Mouse (Mus musculus) MEL (cell line): ENCODE measurements around the gene 4933414I15Rik. TPM values are rescaled to one million over a fixed set of nuclear protein-coding genes. Genes with fewer than 3 reads are reported as not detected.
A peak's percentile ranks its signal among the peaks of the same experiment; 100 is the strongest.

Experiments
- DNase-seq: peaks from one replicate; pipeline ENCODE4 v3.0.0; 2011; ENCODE audit warnings: low read depth, low spot score
- H3K27ac ChIP-seq: 2 replicates; pipeline ENCODE4 v1.5.1; 2012; ENCODE audit warnings: low read depth, mild to moderate bottlenecking, control low read depth, low read length, moderate library complexity; ENCODE audit not compliant: control insufficient read depth
- H3K27me3 ChIP-seq, 2 experiments: fragments of 150-350 bp in 1 of 2; sonication (generic) in 1 of 2; 2 replicates each; pipeline ENCODE4 v1.6.1; 2012; ENCODE audit warnings: low read length in 2 of 2, mild to moderate bottlenecking in 2 of 2, improper control_type of control experiment in 1 of 2, moderate library complexity in 1 of 2; ENCODE audit not compliant: insufficient read depth in 2 of 2, control insufficient read depth in 1 of 2
- H3K36me3 ChIP-seq, 2 experiments: 2 replicates each; pipeline ENCODE4 v1.6.1; 2012 to 2014; ENCODE audit warnings: low read length in 2 of 2, improper control_type of control experiment in 1 of 2, inconsistent platforms in 1 of 2, mild to moderate bottlenecking in 1 of 2; ENCODE audit not compliant: insufficient read depth in 2 of 2, control insufficient read depth in 1 of 2
- H3K4me1 ChIP-seq, 2 experiments: fragments of 150-350 bp in 1 of 2; sonication (generic) in 1 of 2; 2 replicates each; pipeline ENCODE4 v1.6.1; 2012; ENCODE audit warnings: low read length in 2 of 2, improper control_type of control experiment in 1 of 2, mild to moderate bottlenecking in 1 of 2; ENCODE audit not compliant: insufficient read depth in 2 of 2, control insufficient read depth in 1 of 2
- H3K4me3 ChIP-seq, 2 experiments: fragments of 150-350 bp in 1 of 2; sonication (generic) in 1 of 2; 2 replicates each; pipeline ENCODE4 v1.5.1; 2012; ENCODE audit warnings: low read depth in 2 of 2, low read length in 2 of 2, mild to moderate bottlenecking in 2 of 2, moderate library complexity in 2 of 2, control low read depth in 1 of 2, improper control_type of control experiment in 1 of 2; ENCODE audit not compliant: control insufficient read depth in 1 of 2, insufficient read depth in 1 of 2
- H3K79me2 ChIP-seq: 2 replicates; pipeline ENCODE4 v1.6.1; 2012; ENCODE audit warnings: mild to moderate bottlenecking, low read length, moderate library complexity; ENCODE audit not compliant: control insufficient read depth, poor library complexity, insufficient read depth
- H3K9ac ChIP-seq: 2 replicates; pipeline ENCODE4 v1.6.1; 2012; ENCODE audit warnings: low read depth, mild to moderate bottlenecking, control low read depth, low read length, moderate library complexity; ENCODE audit not compliant: control insufficient read depth, poor library complexity, severe bottlenecking
- H3K9me3 ChIP-seq: fragments of 150-350 bp; sonication (generic); replicated peaks from 2 replicates; pipeline ENCODE4 v1.6.1; 2012; ENCODE audit warnings: mild to moderate bottlenecking, low read length, improper control_type of control experiment, moderate library complexity; ENCODE audit not compliant: insufficient read depth
- CHD2 ChIP-seq: IDR thresholded peaks from 2 replicates; pipeline ENCODE4 v1.6.1; 2011; ENCODE audit warnings: low read length, improper control_type of control experiment
- CTCF ChIP-seq, 3 experiments: IDR thresholded peaks in 2 of 3; conservative IDR thresholded peaks in 1 of 3; 2 replicates each; pipeline ENCODE4 v1.5.1; 2011 to 2012; ENCODE audit warnings: low read length in 3 of 3, low read depth in 2 of 3, mild to moderate bottlenecking in 2 of 3, improper control_type of control experiment in 1 of 3, inconsistent platforms in 1 of 3, mixed read lengths in 1 of 3, moderate library complexity in 1 of 3; ENCODE audit not compliant: control insufficient read depth in 1 of 3, insufficient read depth in 1 of 3, poor library complexity in 1 of 3, severe bottlenecking in 1 of 3
- GATA1 ChIP-seq: IDR thresholded peaks from 2 replicates; pipeline ENCODE4 v1.6.1; 2011; ENCODE audit warnings: low read depth, low read length, improper control_type of control experiment
- KAT2A ChIP-seq: conservative IDR thresholded peaks from 2 replicates; pipeline ENCODE4 v1.6.1; 2012; ENCODE audit warnings: low read depth, low read length, improper control_type of control experiment, inconsistent platforms
- MAFK ChIP-seq: IDR thresholded peaks from 2 replicates; pipeline ENCODE4 v1.6.1; 2011; ENCODE audit warnings: low read depth, mild to moderate bottlenecking, low read length, improper control_type of control experiment, borderline replicate concordance
- MXI1 ChIP-seq: IDR thresholded peaks from 2 replicates; pipeline ENCODE4 v1.6.1; 2011; ENCODE audit warnings: mild to moderate bottlenecking, low read depth, low read length, improper control_type of control experiment
- MYC ChIP-seq: IDR thresholded peaks from 2 replicates; pipeline ENCODE4 v1.6.1; 2011; ENCODE audit warnings: low read depth, mild to moderate bottlenecking, low read length, improper control_type of control experiment, moderate library complexity
- NRF1 ChIP-seq: IDR thresholded peaks from 2 replicates; pipeline ENCODE4 v1.6.1; 2014; ENCODE audit warnings: low read depth, mild to moderate bottlenecking, inconsistent platforms, low read length, improper control_type of control experiment, moderate library complexity; ENCODE audit not compliant: poor library complexity, insufficient read depth, severe bottlenecking
- POLR2A ChIP-seq, 2 experiments: IDR thresholded peaks; 2 replicates each; pipeline ENCODE4 v1.6.1; 2011 to 2012; ENCODE audit warnings: low read length in 2 of 2, mild to moderate bottlenecking in 2 of 2, control low read depth in 1 of 2, improper control_type of control experiment in 1 of 2, low read depth in 1 of 2, moderate library complexity in 1 of 2; ENCODE audit not compliant: control insufficient read depth in 1 of 2, insufficient read depth in 1 of 2, poor library complexity in 1 of 2
- POLR2AphosphoS2 ChIP-seq: IDR thresholded peaks from 2 replicates; pipeline ENCODE4 v1.6.1; 2011; ENCODE audit warnings: low read length, improper control_type of control experiment
- POLR2AphosphoS5 ChIP-seq: IDR thresholded peaks from 2 replicates; pipeline ENCODE4 v1.6.1; 2012; ENCODE audit warnings: low read depth, borderline replicate concordance, mild to moderate bottlenecking, inconsistent platforms, low read length, moderate library complexity, mixed read lengths
- RAD21 ChIP-seq: IDR thresholded peaks from 2 replicates; pipeline ENCODE4 v1.6.1; 2011; ENCODE audit warnings: mild to moderate bottlenecking, low read depth, low read length, improper control_type of control experiment
- RCOR1 ChIP-seq: IDR thresholded peaks from 2 replicates; pipeline ENCODE4 v1.6.1; 2012; ENCODE audit warnings: low read depth, mild to moderate bottlenecking, inconsistent platforms, low read length, improper control_type of control experiment
- SMC3 ChIP-seq: IDR thresholded peaks from 2 replicates; pipeline ENCODE4 v1.6.1; 2011; ENCODE audit warnings: low read depth, low read length, improper control_type of control experiment
- TBP ChIP-seq: IDR thresholded peaks from 2 replicates; pipeline ENCODE4 v1.8.0; 2011; ENCODE audit warnings: low read depth, low read length, improper control_type of control experiment
- USF1 ChIP-seq: IDR thresholded peaks from 2 replicates; pipeline ENCODE4 v1.6.1; 2014; ENCODE audit warnings: low read depth, mild to moderate bottlenecking, inconsistent platforms, low read length, improper control_type of control experiment, moderate library complexity
- ZC3H11A ChIP-seq: IDR thresholded peaks from 2 replicates; pipeline ENCODE4 v1.6.1; 2012; ENCODE audit warnings: low read depth, mild to moderate bottlenecking, inconsistent platforms, low read length, improper control_type of control experiment
- ZKSCAN1 ChIP-seq: IDR thresholded peaks from 2 replicates; pipeline ENCODE4 v1.6.1; 2012; ENCODE audit warnings: low read depth, mild to moderate bottlenecking, inconsistent platforms, low read length, improper control_type of control experiment, moderate library complexity
- ZMIZ1 ChIP-seq: IDR thresholded peaks from 2 replicates; pipeline ENCODE4 v1.6.1; 2012; ENCODE audit warnings: low read depth, mild to moderate bottlenecking, inconsistent platforms, low read length, improper control_type of control experiment, moderate library complexity
- polyA plus RNA-seq, 2 experiments: library from polyadenylated mRNA; stranded (reverse) in 1 of 2; unstranded in 1 of 2; fragments of >175 nt in 1 of 2; fragments of >200 nt in 1 of 2; gene quantifications; 2 replicates each; pipeline versions ENCODE4 v1.2.1 to v1.2.4; 2012; ENCODE audit warnings: low replicate concordance in 2 of 2, low read depth in 1 of 2; ENCODE audit not compliant: insufficient read length in 2 of 2, insufficient read depth in 1 of 2, missing spikeins in 1 of 2
- total RNA-seq: library from RNA; depleted of rRNA; stranded (reverse); fragments of 300-350 nt; gene quantifications from 2 replicates; pipeline ENCODE4 v1.2.3, GENCODE M21; 2012

Gene 4933414I15Rik
- total and polyA plus RNA-seq, 3 experiments = not detected

GRCm38 (mm10) chr11:50939621-50940366, 3.8 kb downstream of the 4933414I15Rik start:
- Histone ChIP-seq H3K27me3 (no peaks in the 10 kb centered on the region), H3K4me1 (no peaks in the 10 kb centered on the region), H3K9ac (no peak overlapping the region), H3K4me3 (no peak overlapping the region), H3K27ac (no peak overlapping the region), H3K36me3 (no peaks in the 10 kb centered on the region), H3K9me3 (no peaks in the 10 kb centered on the region), H3K79me2 (no peaks in the 10 kb centered on the region)
- TF ChIP-seq MXI1 (no peak), ZC3H11A (peak; percentile 72), CTCF (IDR thresholded peaks at IDR 0.05 in 2 of 3, conservative IDR thresholded peaks at IDR 0.05 in 1 of 3; ENCODE audit: control insufficient read depth in 1 of 3, insufficient read depth in 1 of 3, low read depth in 2 of 3, low read length in 3 of 3, poor library complexity in 1 of 3, severe bottlenecking in 1 of 3) (peak; percentile 77 to 97 (median 84)), SMC3 (peak; percentile 82), RAD21 (peak; percentile 85), POLR2AphosphoS5 (no peak)
- peak; percentile 67 for DNase-seq

- H3K9me3 ChIP-seq = no peaks in the 10 kb centered on the region
- H3K79me2 ChIP-seq = no peaks in the 10 kb centered on the region
- H3K27me3 ChIP-seq = no peaks in the 10 kb centered on the region
- H3K4me1 ChIP-seq = no peaks in the 10 kb centered on the region
- no peak overlapping the region for H3K9ac ChIP-seq
- no peak overlapping the region for H3K4me3 ChIP-seq
- no peak for DNase-seq
- no peak overlapping the region for H3K27ac ChIP-seq
- TF ChIP-seq MYC (no peak), CHD2 (no peak), ZC3H11A (no peak), TBP (no peak), ZMIZ1 (no peak)
- H3K36me3 ChIP-seq = no peaks in the 10 kb centered on the region
Measured at GRCm38 (mm10) chr11:50938435-50938834, 5.1 kb downstream of the 4933414I15Rik start.

- H3K9ac ChIP-seq = no peak overlapping the region
- no peaks in the 10 kb centered on the region for H3K79me2 ChIP-seq
- no peak overlapping the region for H3K4me3 ChIP-seq
- no peaks in the 10 kb centered on the region for H3K36me3 ChIP-seq
- no peak overlapping the region for H3K27ac ChIP-seq
- TF ChIP-seq RCOR1 (no peak), NRF1 (no peak), KAT2A (no peak), GATA1 (no peak), USF1 (no peak), MXI1 (no peak), POLR2A (IDR thresholded peaks at IDR 0.05; ENCODE audit: control insufficient read depth in 1 of 2, insufficient read depth in 1 of 2, low read depth in 1 of 2, low read length in 2 of 2, poor library complexity in 1 of 2) (no peak), MYC (no peak), POLR2AphosphoS2 (no peak), ZKSCAN1 (no peak), MAFK (no peak)
- no peaks in the 10 kb centered on the region; the same call in 1 of the 2 replicates for H3K9me3 ChIP-seq
- H3K27me3 ChIP-seq = no peaks in the 10 kb centered on the region
- H3K4me1 ChIP-seq = no peaks in the 10 kb centered on the region
- no peak for DNase-seq
Measured at GRCm38 (mm10) chr11:50932040-50932439, 11.5 kb downstream of the 4933414I15Rik start.
